Mouse (Mus musculus): Measurements from ENCODE around the gene Olfr1020. TPM values are rescaled to one million over a fixed set of nuclear protein-coding genes. Genes with fewer than 3 reads are reported as not detected.

Olfr1020 gene
- polyA plus RNA-seq (2016; fragmentation: Nextera tagmentation; extraction: Ambion mirVana), result not detected in 2 replicates

DNA sequence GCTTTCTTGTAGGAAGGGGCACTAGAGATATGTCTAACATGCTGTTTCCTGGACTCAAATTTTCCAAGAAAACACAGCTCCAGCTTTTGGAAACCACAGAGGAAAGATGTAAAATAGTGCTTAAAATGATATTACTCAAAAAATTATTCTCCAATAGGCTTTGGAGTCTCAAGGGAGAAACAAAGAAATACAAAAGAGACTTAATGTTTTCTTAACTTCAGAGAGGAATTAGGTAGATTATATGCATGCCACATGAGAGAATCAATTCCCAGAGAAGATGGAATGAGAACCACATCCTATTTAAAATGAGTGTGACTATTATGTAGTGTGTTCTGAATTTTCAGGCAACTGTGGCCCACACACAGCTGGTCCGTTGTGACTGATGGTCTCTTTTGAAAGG lies at the start of gene Olfr1020:
Olfr1020 (plus strand) TSS at position 301 of the 400 bp plus-strand sequence.
- no peak within 1 kb of the TSS for H3K9ac ChIP-seq
- WGBS, result 71% methylated on average over 1 of the region's 1 CpGs
- H3K27ac ChIP-seq, result no peak within 1 kb of the TSS
- H3K36me3 ChIP-seq (replicated peaks), result no peaks in the 10 kb centered on the region
- H3K9me3 ChIP-seq, result no peaks in the 10 kb centered on the region
- H3K4me3 ChIP-seq (replicated peaks), result no peak within 1 kb of the TSS
- no peaks in the 10 kb centered on the region for H3K27me3 ChIP-seq
- H3K4me2 ChIP-seq, result no peak within 1 kb of the TSS
- ATAC-seq (ENCODE audit: low FRiP score), result no peak
- no peaks in the 10 kb centered on the region for H3K4me1 ChIP-seq

- no peak for ATAC-seq (ENCODE audit: low FRiP score)
- no peak within 1 kb of the TSS for H3K9ac ChIP-seq
- H3K27ac ChIP-seq, result no peak within 1 kb of the TSS
- H3K4me2 ChIP-seq, result no peak within 1 kb of the TSS
- no peaks in the 10 kb centered on the region for H3K36me3 ChIP-seq (replicated peaks)
- no peaks in the 10 kb centered on the region for H3K4me1 ChIP-seq
- 89% methylated on average over 2 of the region's 2 CpGs for WGBS
- H3K4me3 ChIP-seq (replicated peaks), result no peak within 1 kb of the TSS
- no peaks in the 10 kb centered on the region for H3K9me3 ChIP-seq
- no peaks in the 10 kb centered on the region for H3K27me3 ChIP-seq
Observed at GRCm38 (mm10) chr2:85802444-85802843, 44.4 kb upstream of the Olfr1020 start, which contains the start of gene Olfr1016. Olfr1016 (minus strand) TSS chr2:85802544.

- no peak for ATAC-seq (ENCODE audit: low FRiP score)
Observed at GRCm38 (mm10) chr2:85804501-85804900, 42.3 kb upstream of the Olfr1020 start.

GRCm38 (mm10) chr2:85818179-85818578 lies 28.7 kb upstream of the Olfr1020 start, which contains the start of gene Olfr1018:
Olfr1018 (plus strand) TSS chr2:85818479.
- Histone ChIP-seq H3K4me2 (no peak within 1 kb of the TSS), H3K27ac (no peak within 1 kb of the TSS), H3K4me1 (no peaks in the 10 kb centered on the region), H3K9ac (no peak within 1 kb of the TSS), H3K27me3 (no peaks in the 10 kb centered on the region), H3K9me3 (no peaks in the 10 kb centered on the region), H3K36me3 (replicated peaks) (no peaks in the 10 kb centered on the region), H3K4me3 (replicated peaks) (no peak within 1 kb of the TSS)
- ATAC-seq (ENCODE audit: low FRiP score), result no peak

More at GRCm38 (mm10) chr2:85804501-85804900, 42.3 kb upstream of the Olfr1020 start:
- Histone ChIP-seq H3K36me3 (replicated peaks) (no peaks in the 10 kb centered on the region), H3K4me2 (no peak overlapping the region), H3K9me3 (no peaks in the 10 kb centered on the region), H3K9ac (no peak overlapping the region), H3K4me1 (no peaks in the 10 kb centered on the region), H3K4me3 (replicated peaks) (no peak overlapping the region), H3K27ac (no peak overlapping the region), H3K27me3 (no peaks in the 10 kb centered on the region)
- 90% methylated on average over 4 of the region's 4 CpGs for WGBS

GRCm38 (mm10) chr2:85845383-85845782 lies 1.4 kb upstream of the Olfr1020 start, which contains the start of gene Olfr1019:
Olfr1019 (minus strand) TSS chr2:85845483.
- no peaks in the 10 kb centered on the region for H3K4me1 ChIP-seq
- H3K9ac ChIP-seq, result no peak within 1 kb of the TSS
- H3K4me2 ChIP-seq, result no peak within 1 kb of the TSS
- no peaks in the 10 kb centered on the region for H3K36me3 ChIP-seq (replicated peaks)
- no peaks in the 10 kb centered on the region for H3K27me3 ChIP-seq
- no peak within 1 kb of the TSS for H3K27ac ChIP-seq
- no peak within 1 kb of the TSS for H3K4me3 ChIP-seq (replicated peaks)
- no peaks in the 10 kb centered on the region for H3K9me3 ChIP-seq
- no peak for ATAC-seq (ENCODE audit: low FRiP score)

DNA sequence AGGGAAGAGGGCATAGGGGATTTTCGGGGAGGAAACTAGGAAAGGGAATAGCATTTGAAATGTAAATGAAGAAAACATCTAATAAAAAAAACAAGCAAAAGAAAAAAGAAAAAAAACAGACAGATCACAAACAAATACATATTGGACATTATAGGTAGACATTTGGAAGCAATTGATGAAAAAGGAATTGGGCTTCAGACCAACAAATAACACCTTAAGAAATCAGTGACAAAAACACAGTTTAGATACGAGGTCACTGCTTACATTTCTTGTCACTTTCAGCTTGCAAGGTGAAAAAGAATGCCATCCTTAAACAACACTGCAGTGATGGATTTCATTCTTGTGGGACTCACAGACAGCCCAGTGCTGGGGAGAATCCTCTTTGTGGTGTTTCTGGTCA lies 21.5 kb downstream of the Olfr1020 start, which contains the start of gene Olfr1022:
Olfr1022 (plus strand) TSS at position 301 of the 400 bp plus-strand sequence.
- no peak within 1 kb of the TSS for H3K27ac ChIP-seq
- 80% methylated on average over 2 of the region's 2 CpGs for WGBS
- no peak within 1 kb of the TSS for H3K4me3 ChIP-seq (replicated peaks)
- H3K4me1 ChIP-seq, result no peaks in the 10 kb centered on the region
- H3K9ac ChIP-seq, result no peak within 1 kb of the TSS
- no peak for ATAC-seq (ENCODE audit: low FRiP score)
- H3K9me3 ChIP-seq, result no peaks in the 10 kb centered on the region
- no peak within 1 kb of the TSS for H3K4me2 ChIP-seq
- no peaks in the 10 kb centered on the region for H3K27me3 ChIP-seq
- H3K36me3 ChIP-seq (replicated peaks), result no peaks in the 10 kb centered on the region

GRCm38 (mm10) chr2:85885340-85885739 lies 38.5 kb downstream of the Olfr1020 start, which contains the start of gene Olfr1023:
Olfr1023 (plus strand) TSS chr2:85885640.
- Histone ChIP-seq H3K9me3 (no peaks in the 10 kb centered on the region), H3K4me1 (no peaks in the 10 kb centered on the region), H3K36me3 (replicated peaks) (no peaks in the 10 kb centered on the region), H3K4me3 (replicated peaks) (no peak within 1 kb of the TSS), H3K27me3 (no peaks in the 10 kb centered on the region), H3K4me2 (no peak within 1 kb of the TSS), H3K9ac (no peak within 1 kb of the TSS), H3K27ac (no peak within 1 kb of the TSS)
- ATAC-seq (ENCODE audit: low FRiP score), result no peak
- 74% methylated on average over 2 of the region's 2 CpGs for WGBS

Other genes with a start within 250 kb of the Olfr1020 start
- gene Olfr1000, start 235.1 kb upstream of the Olfr1020 start, polyA plus RNA-seq (2016; fragmentation: Nextera tagmentation; extraction: Ambion mirVana), result not detected in 2 replicates
- not detected in 2 replicates for gene Olfr1002, start 196.3 kb upstream of the Olfr1020 start, polyA plus RNA-seq (2016; fragmentation: Nextera tagmentation; extraction: Ambion mirVana)
- gene Olfr154, start 182.6 kb upstream of the Olfr1020 start, polyA plus RNA-seq (2016; fragmentation: Nextera tagmentation; extraction: Ambion mirVana), result not detected in 2 replicates
- not detected in 2 replicates for gene Olfr1006, start 168.3 kb upstream of the Olfr1020 start, polyA plus RNA-seq (2016; fragmentation: Nextera tagmentation; extraction: Ambion mirVana)
- not detected in 2 replicates for gene Olfr1008, start 157.6 kb upstream of the Olfr1020 start, polyA plus RNA-seq (2016; fragmentation: Nextera tagmentation; extraction: Ambion mirVana)
- not detected in 2 replicates for gene Olfr1009, start 131.6 kb upstream of the Olfr1020 start, polyA plus RNA-seq (2016; fragmentation: Nextera tagmentation; extraction: Ambion mirVana)
- gene Olfr1012, start 84.3 kb upstream of the Olfr1020 start, polyA plus RNA-seq (2016; fragmentation: Nextera tagmentation; extraction: Ambion mirVana), result not detected in 2 replicates
- not detected in 2 replicates for gene Olfr1013, start 79.9 kb upstream of the Olfr1020 start, polyA plus RNA-seq (2016; fragmentation: Nextera tagmentation; extraction: Ambion mirVana)
- gene Olfr1014, start 74.3 kb upstream of the Olfr1020 start, polyA plus RNA-seq (2016; fragmentation: Nextera tagmentation; extraction: Ambion mirVana), result not detected in 2 replicates
- not detected in 2 replicates for gene Olfr1015, start 65.0 kb upstream of the Olfr1020 start, polyA plus RNA-seq (2016; fragmentation: Nextera tagmentation; extraction: Ambion mirVana)
- not detected in 2 replicates for gene Olfr1016, start 44.5 kb upstream of the Olfr1020 start, polyA plus RNA-seq (2016; fragmentation: Nextera tagmentation; extraction: Ambion mirVana)
- not detected in 2 replicates for gene Olfr1018, start 28.6 kb upstream of the Olfr1020 start, polyA plus RNA-seq (2016; fragmentation: Nextera tagmentation; extraction: Ambion mirVana)
- not detected in 2 replicates for gene Olfr1019, start 1.5 kb upstream of the Olfr1020 start, polyA plus RNA-seq (2016; fragmentation: Nextera tagmentation; extraction: Ambion mirVana)
- not detected in 2 replicates for gene Olfr1022, start 21.6 kb downstream of the Olfr1020 start, polyA plus RNA-seq (2016; fragmentation: Nextera tagmentation; extraction: Ambion mirVana)
- not detected in 2 replicates for gene Olfr1023, start 38.6 kb downstream of the Olfr1020 start, polyA plus RNA-seq (2016; fragmentation: Nextera tagmentation; extraction: Ambion mirVana)
- not detected in 2 replicates for gene Olfr1024, start 58.0 kb downstream of the Olfr1020 start, polyA plus RNA-seq (2016; fragmentation: Nextera tagmentation; extraction: Ambion mirVana)
- not detected in 2 replicates for gene Olfr1025-ps1, start 68.2 kb downstream of the Olfr1020 start, polyA plus RNA-seq (2016; fragmentation: Nextera tagmentation; extraction: Ambion mirVana)
- gene Olfr1026, start 74.5 kb downstream of the Olfr1020 start, polyA plus RNA-seq (2016; fragmentation: Nextera tagmentation; extraction: Ambion mirVana), result not detected in 2 replicates
- gene Olfr1028, start 103.4 kb downstream of the Olfr1020 start, polyA plus RNA-seq (2016; fragmentation: Nextera tagmentation; extraction: Ambion mirVana), result not detected in 2 replicates
- gene Olfr1029, start 126.9 kb downstream of the Olfr1020 start, polyA plus RNA-seq (2016; fragmentation: Nextera tagmentation; extraction: Ambion mirVana), result not detected in 2 replicates
- not detected in 2 replicates for gene Olfr1030, start 132.2 kb downstream of the Olfr1020 start, polyA plus RNA-seq (2016; fragmentation: Nextera tagmentation; extraction: Ambion mirVana)
- gene Olfr1031, start 143.3 kb downstream of the Olfr1020 start, polyA plus RNA-seq (2016; fragmentation: Nextera tagmentation; extraction: Ambion mirVana), result not detected in 2 replicates
- not detected in 2 replicates for gene Olfr1032, start 158.5 kb downstream of the Olfr1020 start, polyA plus RNA-seq (2016; fragmentation: Nextera tagmentation; extraction: Ambion mirVana)
- gene Olfr1033, start 173.6 kb downstream of the Olfr1020 start, polyA plus RNA-seq (2016; fragmentation: Nextera tagmentation; extraction: Ambion mirVana), result not detected in 2 replicates
- gene Olfr1034, start 198.8 kb downstream of the Olfr1020 start, polyA plus RNA-seq (2016; fragmentation: Nextera tagmentation; extraction: Ambion mirVana), result not detected in 2 replicates
- gene Olfr1036, start 227.0 kb downstream of the Olfr1020 start, polyA plus RNA-seq (2016; fragmentation: Nextera tagmentation; extraction: Ambion mirVana), result not detected in 2 replicates
- not detected in 2 replicates for gene Olfr1037, start 240.4 kb downstream of the Olfr1020 start, polyA plus RNA-seq (2016; fragmentation: Nextera tagmentation; extraction: Ambion mirVana)